Mouse (Mus musculus): ENCODE measurements at regions not wholly inside any gene's neighbourhood (a gene's known extent, or its start where the extent isn't known, plus 50 kb on each side); places are given as distances from the start of the nearest gene placed in this dataset.

DNA sequence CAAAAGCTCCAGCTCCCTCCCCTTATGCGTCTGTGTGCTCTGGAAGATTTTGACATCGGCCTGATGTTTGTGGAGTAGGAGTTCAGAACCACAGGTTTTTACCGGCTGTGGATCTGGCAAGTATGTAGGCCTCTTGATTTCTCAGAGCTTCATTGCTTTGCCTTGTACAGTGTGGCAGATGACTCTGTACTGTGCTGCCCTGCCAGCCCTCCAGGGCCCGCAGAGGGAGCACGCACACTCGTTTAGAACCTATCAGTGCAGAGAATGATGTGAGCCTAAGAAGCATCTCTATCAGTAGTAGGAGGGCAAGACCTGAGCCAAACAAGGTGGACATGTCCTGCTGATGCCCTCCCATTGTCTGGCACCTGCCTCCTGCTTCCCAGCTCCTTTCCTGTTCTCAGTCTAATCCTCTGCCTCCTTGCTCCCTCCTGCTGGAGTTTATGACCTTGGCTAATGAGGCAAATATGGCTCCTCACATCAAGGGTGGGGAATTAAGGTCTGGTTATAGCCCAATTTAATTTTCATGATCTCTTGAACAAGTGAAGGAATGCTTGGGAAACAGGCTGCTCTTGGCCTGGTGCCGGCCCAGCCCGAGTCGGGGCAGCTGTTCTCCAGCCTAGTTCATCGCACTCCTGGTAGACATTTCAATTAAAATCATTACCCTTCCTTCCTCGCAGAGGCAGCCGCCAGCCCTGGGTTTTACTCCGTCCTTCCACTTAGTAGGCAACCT is 344.5 kb downstream of the Tmem38b start:
- DNase-seq = no peak

DNA sequence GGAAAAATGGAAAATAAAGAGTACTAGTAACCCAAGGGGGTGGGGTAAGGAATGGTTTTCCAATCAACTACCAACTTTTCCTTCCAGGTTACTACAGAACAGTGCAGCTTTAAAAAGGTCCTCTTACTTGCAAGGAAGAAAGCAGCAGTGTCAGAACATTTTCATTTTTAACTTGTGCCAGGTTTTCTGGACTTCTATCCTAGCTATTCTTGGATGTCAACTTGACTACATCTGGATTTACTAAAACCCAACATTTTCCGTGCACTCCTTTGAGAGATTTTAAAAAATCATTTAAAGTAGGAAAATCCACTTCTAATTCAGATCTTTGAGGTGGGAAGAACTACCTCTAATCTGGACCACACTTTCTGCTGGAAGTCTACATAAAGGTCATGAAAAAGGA is 358.4 kb downstream of the Tmem38b start:
- DNase-seq = no peak

DNA sequence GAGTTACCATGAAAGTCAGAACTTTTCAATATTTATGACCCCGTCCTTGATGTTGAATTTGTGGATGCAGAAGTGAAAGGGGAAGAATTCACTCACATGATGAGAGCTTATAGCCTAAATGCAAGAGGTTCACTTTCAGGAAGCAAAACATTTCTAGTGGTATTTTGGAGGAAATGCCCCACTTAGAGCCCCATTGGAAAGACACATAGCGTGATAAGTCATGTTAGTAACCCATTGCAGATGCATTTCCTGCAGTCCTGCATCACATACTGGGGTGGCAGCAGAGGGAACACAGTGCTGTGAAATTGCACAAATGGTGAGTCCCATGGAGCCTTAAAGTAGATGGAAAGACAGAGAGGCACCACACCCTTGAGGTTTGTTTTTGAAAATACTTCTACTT is 369.9 kb downstream of the Tmem38b start:
- DNase-seq = no peak

DNA sequence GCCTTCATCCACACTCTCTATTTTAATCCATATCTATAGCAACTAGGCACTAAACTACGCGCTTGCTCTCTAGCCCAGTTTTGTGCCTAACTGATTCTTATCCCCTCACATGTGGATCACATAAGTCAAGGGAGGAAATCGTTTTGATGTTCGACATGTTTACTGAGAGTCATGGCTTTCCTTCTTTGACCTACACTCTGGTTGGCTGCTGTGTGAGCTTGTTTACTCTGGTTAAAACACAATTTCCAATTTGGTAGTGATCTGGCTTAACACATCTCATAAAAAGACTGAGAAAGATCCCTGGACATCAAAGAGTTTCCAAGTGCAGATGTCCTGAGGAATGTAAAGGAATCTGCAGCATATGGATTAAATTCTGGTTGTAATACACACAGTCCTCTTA is 376.6 kb downstream of the Tmem38b start:
- DNase-seq = no peak

DNA sequence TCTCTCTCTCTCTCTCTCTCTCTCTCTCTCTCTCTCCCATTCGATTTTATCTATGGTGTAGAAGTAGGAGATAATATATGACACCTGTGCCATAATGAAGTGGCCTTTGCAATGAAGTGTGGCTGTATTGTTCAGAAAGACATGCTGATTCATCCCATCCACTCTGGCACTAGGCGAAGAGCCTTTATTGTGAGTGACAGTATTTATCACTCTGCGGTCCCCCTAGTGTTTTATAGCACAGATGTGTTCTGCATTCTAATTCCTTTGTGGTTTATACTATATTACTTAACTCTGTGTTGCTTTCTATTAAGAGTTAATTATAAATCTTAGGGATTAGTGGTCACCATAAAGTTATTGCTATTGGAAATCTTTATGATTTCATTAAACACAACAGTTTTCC is 398.7 kb downstream of the Tmem38b start:
- DNase-seq = no peak

Data from kidney, adult 9 months (tissue).